Mouse (Mus musculus): ENCODE results near the gene Specc1.

The Specc1 gene

DNA sequence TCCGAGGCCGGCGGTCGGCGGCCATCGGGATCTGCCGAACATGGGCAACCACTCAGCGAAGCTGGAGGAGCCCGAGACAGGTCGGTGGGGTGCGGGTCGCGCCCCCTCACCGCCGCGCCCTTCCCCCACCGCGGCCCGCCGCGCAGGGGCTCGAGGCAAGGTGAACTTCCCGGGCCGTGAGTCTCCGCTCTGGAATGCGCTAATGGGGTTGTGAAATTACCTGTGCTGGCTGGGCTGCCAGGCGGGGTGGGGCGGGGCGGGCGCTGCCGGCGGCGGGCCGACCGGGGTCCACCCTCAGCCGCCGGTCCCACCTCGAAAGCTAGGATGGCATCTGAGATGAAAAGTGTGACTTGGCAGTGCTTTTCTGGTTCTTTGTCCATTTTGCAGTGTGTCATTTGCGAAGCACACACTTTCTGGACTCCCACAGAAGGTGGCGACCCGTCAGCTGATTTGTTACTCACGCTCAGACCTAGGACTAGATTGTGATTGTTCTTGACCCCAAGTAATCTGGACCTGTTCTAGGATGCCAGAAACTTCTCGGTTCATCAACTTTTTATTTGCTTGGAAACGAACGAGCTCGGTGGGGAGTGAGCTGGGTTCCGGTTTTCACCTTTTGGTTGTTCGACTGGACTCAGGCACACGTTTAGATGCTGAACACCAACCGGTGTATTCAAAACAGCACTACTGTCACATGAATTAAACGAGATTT is 120.7 kb downstream of the Specc1 start:
- TF ChIP-seq GATA4 (IDR thresholded peaks at IDR 0.05; ENCODE audit: insufficient replicate concordance, low read length): no peak

DNA sequence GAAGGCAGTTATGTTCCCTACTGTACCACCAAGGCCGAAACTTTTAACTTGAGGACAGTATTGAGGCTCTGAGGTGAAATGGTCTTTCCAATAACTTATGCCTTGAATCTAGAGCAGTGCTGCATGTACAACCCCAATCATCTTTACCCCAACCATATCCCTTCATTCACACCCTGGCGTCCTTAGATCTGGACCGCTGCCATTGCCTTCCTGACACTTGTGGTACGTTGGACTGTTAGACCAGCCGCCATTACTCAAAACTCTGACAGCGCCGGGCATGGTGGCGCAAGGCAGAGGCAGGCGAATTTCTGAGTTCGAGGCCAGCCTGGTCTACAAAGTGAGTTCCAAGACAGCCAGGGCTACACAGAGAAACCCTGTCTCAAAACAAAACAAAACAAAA is 121.8 kb downstream of the Specc1 start:
- TF ChIP-seq GATA4 (IDR thresholded peaks at IDR 0.05; ENCODE audit: insufficient replicate concordance, low read length): no peak

DNA sequence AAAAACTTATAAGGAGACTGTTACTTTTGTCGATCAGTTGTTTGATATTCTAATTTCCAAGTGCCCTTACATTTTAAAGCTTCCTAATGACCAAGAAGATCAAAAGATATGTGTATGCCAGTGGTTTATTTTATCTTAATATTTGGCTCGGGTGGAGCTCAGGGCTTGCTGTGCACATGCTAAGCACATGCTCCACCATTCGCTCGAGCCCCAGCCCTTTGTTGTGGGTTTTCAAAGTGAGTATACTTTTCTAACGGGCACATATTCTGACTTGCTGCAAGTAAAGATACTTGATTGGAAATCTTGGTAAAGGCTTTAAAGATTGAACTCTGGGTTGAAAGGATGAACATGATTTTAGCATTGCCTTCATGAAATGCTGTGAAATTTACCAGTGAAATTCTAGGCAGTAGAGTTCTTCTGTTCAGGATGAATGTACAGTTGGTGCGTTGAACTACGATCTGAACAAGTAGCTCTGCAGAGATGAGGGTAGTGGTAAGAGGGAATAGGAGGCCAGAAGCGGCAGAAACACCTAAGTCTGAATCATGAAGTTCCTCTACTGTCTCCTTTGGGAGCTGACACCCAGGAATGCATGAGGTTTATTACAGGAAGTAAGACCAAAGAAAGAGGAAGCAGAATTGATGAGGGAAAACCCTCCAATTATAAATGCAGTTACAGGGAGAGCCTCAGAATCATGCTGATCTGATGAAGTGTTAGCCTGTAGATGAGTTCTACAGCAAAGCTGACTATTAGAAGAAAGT is 122.7 kb downstream of the Specc1 start:
- TF ChIP-seq GATA4 (IDR thresholded peaks at IDR 0.05; ENCODE audit: insufficient replicate concordance, low read length): no peak

DNA sequence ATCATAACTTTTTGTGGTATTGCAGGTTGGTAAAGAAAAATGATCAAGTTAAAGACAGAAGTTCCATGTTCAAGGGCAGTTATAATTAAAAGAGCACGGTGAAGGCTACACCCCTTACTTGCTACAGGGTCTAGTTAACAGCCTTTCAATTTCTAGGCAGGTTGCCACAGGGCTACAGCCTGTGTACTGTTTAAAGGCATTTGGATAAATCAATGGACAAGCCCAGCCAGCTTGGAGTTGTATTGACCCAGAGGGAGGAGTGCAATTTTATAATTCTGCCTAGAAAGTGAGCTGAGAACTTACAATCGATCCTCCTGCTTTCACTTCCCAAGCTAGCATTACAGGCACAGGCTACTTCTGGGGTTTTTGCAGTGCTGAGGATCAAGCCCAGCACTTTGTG is 123.9 kb downstream of the Specc1 start:
- TF ChIP-seq GATA4 (IDR thresholded peaks at IDR 0.05; ENCODE audit: insufficient replicate concordance, low read length): no peak

DNA sequence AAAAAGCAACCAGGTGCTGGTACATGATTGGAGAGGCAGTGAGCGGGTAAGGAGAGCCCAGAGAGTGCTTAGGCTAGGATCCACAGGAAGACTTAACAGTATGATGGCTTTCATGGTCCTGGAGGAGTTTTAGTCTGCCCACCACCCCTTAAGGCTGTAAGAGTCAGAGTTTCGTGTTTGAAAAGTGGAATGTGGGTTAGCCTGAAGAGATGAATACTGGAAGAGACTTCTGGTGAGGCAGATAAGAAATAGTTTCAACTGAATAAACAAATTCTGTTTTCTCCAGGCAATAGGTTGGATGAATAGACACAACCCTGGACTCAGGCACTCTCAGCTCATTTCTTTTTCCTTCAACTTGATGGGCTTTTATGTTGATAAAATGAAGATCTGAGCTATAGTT is 130.1 kb downstream of the Specc1 start:
- TF ChIP-seq GATA4 (IDR thresholded peaks at IDR 0.05; ENCODE audit: insufficient replicate concordance, low read length): no peak

DNA sequence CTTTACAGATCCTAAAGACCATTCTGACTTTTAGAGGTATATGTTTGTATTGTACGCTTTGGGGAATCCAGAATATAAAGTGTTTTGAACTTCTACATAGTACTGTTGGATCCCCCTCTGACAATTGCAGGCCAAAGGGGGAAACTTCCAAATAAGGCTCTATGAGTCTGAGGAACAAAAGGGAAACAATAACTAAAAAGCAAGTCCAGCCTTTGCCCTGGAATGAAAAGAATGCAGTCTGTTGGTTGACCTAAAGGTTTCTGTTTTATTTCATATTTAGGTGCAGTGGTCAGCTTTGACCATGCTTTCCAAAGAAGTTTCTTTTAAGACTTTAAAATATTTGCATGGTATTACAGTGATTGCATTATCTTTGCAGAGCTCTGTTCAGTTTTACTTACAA is 130.5 kb downstream of the Specc1 start:
- no peak for TF ChIP-seq GATA4 (IDR thresholded peaks at IDR 0.05; ENCODE audit: insufficient replicate concordance, low read length)

DNA sequence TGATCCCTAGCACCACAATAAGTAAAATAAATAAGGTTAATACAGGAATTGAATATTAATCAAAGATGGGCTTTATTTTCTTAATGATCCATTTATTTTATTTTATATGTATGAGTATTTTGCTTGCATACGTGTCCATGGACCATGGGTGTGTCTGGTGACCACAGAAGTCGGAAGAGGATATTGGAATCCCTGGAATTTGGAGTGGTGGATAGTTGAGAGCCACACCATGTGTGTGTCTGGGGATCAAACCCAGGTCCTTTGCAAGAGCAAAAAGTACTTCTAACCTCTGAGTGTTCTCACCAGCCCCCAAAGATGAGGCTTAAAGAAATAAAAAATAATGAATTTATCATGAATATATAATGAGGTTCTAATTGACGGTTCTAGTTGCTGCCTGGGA is 132.1 kb downstream of the Specc1 start:
- TF ChIP-seq GATA4 (IDR thresholded peaks at IDR 0.05; ENCODE audit: insufficient replicate concordance, low read length): no peak

DNA sequence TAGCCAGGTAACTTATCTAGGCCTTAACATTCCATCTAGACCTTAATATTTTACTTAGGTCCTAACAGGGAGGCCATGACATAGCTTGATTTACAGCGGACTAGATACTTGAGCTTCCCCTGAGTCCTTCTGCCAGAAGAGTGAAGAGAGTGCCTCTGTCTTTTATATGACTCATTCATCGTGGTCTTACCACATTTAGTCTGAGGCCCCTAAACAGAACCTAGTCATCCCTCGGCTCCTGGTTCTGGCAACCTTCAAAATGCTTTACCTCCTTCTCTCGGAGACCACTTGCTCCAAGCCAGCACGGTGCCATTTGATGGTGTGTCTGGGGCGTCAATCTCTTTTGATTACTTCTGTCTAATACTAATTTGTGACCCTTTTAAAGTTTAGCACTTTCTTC is 133.8 kb downstream of the Specc1 start:
- no peak for TF ChIP-seq GATA4 (IDR thresholded peaks at IDR 0.05; ENCODE audit: insufficient replicate concordance, low read length)

DNA sequence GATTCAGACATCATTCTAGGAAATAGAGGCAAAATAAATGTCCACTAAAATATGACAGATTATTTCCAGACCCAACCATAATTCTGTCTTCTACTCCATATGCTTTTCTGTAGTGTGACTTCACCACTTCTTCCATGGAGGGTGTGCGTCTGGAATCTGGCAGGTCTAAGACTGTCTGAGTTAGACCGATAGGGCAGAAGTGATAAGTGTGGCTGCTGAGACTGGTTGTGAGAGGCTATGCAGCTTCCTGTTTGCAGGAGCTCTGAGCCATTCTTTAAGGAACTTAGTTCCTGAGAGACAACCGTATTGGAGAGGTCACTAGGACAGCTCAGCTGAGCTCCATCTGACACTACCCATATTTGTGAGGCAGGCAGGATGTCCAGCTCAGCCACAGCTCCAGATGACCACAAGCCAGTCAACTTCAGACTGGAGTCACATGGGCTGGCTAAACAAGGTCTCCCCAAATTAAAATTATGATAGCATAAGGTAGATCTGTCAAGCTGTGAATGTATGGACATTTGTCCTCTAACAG is 146.9 kb downstream of the Specc1 start:
- TF ChIP-seq GATA4 (IDR thresholded peaks at IDR 0.05; ENCODE audit: insufficient replicate concordance, low read length): no peak

DNA sequence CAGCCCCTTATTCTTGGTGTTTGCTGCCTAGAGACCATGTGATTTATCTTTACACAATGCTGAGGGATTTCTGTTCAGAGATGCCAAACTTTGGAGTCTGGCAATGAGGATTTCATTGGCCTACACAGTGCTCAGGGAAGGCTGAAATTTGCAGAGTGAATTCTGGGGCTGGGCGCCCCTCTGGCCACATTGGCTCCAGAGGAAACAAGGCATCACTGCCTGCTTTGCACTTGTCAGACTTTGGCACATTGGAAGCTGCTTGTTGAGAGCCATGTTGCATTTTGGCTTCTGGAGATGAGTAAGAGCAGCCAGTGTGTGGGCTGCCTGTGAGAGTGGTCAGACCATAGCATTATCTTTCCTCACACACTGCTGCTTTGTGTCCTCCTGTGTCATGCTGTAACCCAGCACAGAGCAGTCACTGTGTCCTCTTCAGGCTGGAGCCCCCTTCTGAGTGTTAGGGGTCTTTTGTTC is 149.9 kb downstream of the Specc1 start:
- TF ChIP-seq GATA4 (IDR thresholded peaks at IDR 0.05; ENCODE audit: insufficient replicate concordance, low read length): no peak

DNA sequence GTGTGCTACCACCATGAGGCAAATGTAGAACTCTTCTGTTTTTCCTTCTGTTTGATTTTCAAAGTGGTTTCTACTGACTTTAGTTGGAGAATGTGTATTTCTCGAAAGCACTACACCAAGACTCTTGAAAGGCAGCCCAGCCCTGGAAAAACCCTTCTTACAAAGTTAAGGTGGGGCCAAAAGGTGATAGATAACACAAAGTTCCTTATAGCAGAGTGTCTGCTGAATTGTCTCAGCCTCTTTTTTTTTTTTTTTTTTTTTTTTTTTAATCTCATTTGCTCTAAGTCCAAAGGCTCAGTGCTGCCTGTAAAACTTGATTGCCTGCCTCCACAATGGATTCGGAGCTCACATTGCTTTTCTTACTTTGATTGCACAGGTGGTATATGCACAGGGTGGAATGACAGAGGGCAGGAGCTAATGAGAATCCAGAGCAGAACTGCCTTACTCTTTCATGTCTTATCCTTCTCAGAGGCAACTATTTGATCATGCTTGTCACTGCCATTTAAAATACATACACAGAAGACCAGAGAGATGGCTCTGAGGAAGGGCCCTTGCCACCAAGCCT is 150.8 kb downstream of the Specc1 start:
- no peak for TF ChIP-seq GATA4 (IDR thresholded peaks at IDR 0.05; ENCODE audit: insufficient replicate concordance, low read length)

DNA sequence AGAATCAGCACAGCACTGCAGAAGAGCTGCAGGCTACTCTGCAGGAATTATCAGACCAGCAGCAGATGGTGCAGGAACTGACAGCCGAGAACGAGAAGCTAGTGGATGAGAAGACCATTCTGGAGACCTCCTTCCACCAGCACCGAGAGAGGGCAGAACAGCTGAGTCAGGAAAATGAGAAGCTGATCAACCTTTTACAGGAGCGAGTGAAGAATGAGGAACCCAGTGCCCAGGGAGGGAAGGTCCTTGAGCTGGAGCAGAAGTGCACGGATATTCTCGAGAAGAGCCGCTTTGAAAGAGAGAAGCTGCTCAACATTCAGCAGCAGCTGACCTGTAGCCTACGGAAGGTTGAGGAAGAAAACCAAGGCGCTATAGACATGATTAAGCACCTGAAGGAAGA is 162.0 kb downstream of the Specc1 start:
- no peak for TF ChIP-seq GATA4 (IDR thresholded peaks at IDR 0.05; ENCODE audit: insufficient replicate concordance, low read length)

DNA sequence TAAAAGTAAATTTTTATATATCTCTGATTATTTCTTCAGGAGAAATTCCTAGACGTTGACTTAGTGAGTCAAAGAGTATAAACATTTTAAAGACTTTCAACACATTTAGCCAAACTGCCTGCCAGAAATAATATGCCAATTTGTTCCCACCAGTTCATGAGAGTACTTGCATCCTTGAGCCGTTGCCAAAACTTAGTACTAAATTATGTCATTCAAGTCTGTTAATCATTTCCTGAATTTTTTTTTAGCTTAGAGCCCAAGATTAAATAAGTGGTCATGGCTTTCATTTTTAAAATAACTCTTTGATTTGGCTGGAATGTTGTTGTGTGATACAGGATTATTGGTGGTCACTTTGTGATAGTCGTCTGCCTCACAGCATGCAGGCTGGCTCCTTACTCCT is 163.3 kb downstream of the Specc1 start:
- TF ChIP-seq GATA4 (IDR thresholded peaks at IDR 0.05; ENCODE audit: insufficient replicate concordance, low read length): no peak

DNA sequence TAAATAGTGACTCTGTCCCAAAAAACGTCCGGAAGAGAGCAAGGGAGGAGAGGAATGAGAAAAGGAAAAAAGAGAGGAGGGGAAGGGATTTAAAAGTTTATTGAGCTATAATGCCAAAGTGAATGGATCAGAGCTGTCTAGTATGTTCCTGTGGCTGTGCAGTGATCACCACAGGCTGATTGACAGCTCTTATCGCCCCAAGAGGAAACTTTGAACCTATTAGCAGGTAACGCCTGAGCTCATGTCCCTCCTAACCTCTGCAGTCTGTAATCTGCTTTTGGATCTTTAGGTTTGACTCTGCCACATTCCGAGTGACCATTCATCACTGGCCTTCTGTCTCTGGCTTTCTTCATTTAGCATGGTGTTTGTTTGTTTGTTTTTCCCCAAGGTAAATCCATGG is 164.8 kb downstream of the Specc1 start:
- TF ChIP-seq GATA4 (IDR thresholded peaks at IDR 0.05; ENCODE audit: insufficient replicate concordance, low read length): no peak

DNA sequence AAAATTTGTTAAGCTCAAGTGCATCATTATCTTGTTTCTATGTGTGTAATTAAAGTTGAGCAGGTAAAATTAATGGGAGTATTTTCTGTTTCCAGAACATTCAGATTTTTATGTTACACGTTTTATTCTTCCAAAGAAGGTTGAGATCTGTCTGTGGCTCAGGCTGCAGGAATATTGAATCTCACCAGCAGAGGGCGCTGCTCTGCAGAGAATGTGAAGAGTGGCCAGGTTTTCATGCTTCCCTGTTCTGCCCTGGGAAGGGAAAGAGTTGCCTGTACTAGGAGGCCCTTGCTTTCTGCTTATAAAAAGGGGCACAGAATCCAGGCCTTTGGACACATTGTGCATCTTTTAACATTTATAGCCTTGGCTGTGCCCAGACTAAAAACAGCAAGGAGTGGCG is 171.1 kb downstream of the Specc1 start:
- TF ChIP-seq GATA4 (IDR thresholded peaks at IDR 0.05; ENCODE audit: insufficient replicate concordance, low read length): no peak

DNA sequence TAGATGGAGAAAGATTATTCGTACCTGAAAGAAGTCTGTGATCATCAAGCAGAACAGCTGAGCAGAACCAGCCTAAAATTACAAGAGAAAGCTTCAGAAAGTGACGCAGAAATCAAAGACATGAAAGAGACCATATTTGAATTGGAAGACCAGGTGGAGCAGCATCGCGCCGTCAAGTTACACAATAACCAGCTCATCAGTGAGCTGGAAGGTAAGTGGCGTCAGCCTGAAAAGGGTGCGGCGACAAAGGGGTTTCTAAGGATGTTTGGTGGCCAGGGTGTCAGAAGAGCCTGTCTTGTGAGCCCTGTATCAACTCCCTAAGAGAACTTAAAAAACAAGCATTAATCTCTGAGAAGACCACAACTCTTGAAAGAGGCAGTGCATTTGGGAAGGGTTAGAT is 171.6 kb downstream of the Specc1 start:
- TF ChIP-seq GATA4 (IDR thresholded peaks at IDR 0.05; ENCODE audit: insufficient replicate concordance, low read length): no peak

All from liver, adult (tissue).